Comparison of ENCODE assay signal across 12 mouse cellular contexts in the genomic region with DNA sequence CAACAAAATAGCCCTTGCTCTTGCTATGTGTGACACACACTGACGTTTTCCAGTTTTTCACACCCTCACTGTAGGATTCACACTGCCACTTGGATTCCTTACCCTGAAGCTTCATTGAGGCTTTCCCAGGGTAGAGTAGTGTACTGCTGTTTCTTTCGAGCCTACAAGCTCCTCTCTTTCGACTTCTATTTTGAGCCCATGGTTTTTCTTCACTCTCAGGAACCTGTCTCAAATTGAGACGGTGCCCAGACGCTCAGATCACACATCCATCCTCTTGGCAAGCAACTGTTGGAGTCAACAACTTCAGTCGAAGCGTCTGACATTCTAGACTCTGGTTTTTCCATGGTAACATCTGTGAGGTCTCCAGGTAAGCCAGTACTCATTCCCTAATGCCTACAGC. TPM values are rescaled to one million over a fixed set of nuclear protein-coding genes. Genes with fewer than 3 reads are reported as not detected.
DNase-seq lines count a peak whose midpoint lies in the region; ATAC-seq and TF ChIP-seq lines count a peak whose summit lies in the region.
"Had no signal": no experiment of that assay in that cellular context is flagged by ENCODE, and none has a peak within 500 bp of the region (broad histone marks: within the 10 kb centered on the region; RNA-seq: fewer than 3 reads in every experiment).

A gene (minus strand): TSS at position 296 of the 400 bp plus-strand sequence.

- ATAC-seq in heart, postnatal 0 days (ENCODE audit: insufficient read depth, low read depth), result no peak
- no peak for ATAC-seq in forebrain, embryonic 14.5 days
- ATAC-seq in hindbrain, embryonic 13.5 days (ENCODE audit: low FRiP score), result no peak
- ATAC-seq: intestine, postnatal 0 days had no signal

- no peaks in the 10 kb centered on the region for H3K27me3 ChIP-seq in heart, postnatal 0 days (ENCODE audit: control insufficient read depth, insufficient read depth, low read length)
- H3K27me3 ChIP-seq in forebrain, embryonic 14.5 days (replicated peaks; ENCODE audit: control insufficient read depth, insufficient read depth, low read length), result no peaks in the 10 kb centered on the region
- no peaks in the 10 kb centered on the region for H3K27me3 ChIP-seq in hindbrain, embryonic 13.5 days

- H3K4me2 ChIP-seq in heart, postnatal 0 days (ENCODE audit: low read depth, low read length), result peak within 1 kb of the TSS; percentile 18; the same call in 1 of the 2 replicates
- H3K4me2 ChIP-seq in forebrain, embryonic 14.5 days (ENCODE audit: low read length), result no peak within 1 kb of the TSS
- H3K4me2 ChIP-seq in hindbrain, embryonic 13.5 days, result no peak within 1 kb of the TSS
- H3K4me2 ChIP-seq: lung, embryonic 14.5 days had no signal

- DNase-seq in heart, postnatal 0 days (ENCODE audit: low spot score), result no peak
- DNase-seq in heart, postnatal 14 days, result no peak
- no peak for DNase-seq in forebrain, embryonic 14.5 days (ENCODE audit: low spot score)
- no peak for DNase-seq in left cerebral cortex, postnatal 4 days
- DNase-seq in gastrocnemius, postnatal 14 days, result no peak
- DNase-seq in kidney, postnatal 14 days, result no peak
- DNase-seq: gastrocnemius, postnatal 10 days; lung, embryonic 14.5 days; thymus, adult 18-20 months had no signal

- intact Hi-C loops in heart, postnatal 14 days (cut with DNase I), result no loop called here
- intact Hi-C loops in left cerebral cortex, postnatal 4 days (cut with DNase I), result no loop called here
- intact Hi-C loops in gastrocnemius, postnatal 14 days (cut with DNase I; ENCODE audit: low total_unique reads), result no loop called here

- no peak within 1 kb of the TSS for H3K9ac ChIP-seq in heart, postnatal 0 days (replicated peaks; ENCODE audit: low read depth, low read length)
- H3K9ac ChIP-seq in forebrain, embryonic 14.5 days (ENCODE audit: low read length), result no peak within 1 kb of the TSS
- H3K9ac ChIP-seq in hindbrain, embryonic 13.5 days, result no peak within 1 kb of the TSS
- H3K9ac ChIP-seq: lung, embryonic 14.5 days had no signal

- H3K9me3 ChIP-seq in heart, postnatal 0 days (replicated peaks; ENCODE audit: control insufficient read depth, low read length), result no peaks in the 10 kb centered on the region
- H3K9me3 ChIP-seq in forebrain, embryonic 14.5 days (replicated peaks; ENCODE audit: control insufficient read depth, low read length), result no peaks in the 10 kb centered on the region
- no peaks in the 10 kb centered on the region for H3K9me3 ChIP-seq in hindbrain, embryonic 13.5 days
- H3K9me3 ChIP-seq: embryonic facial prominence, embryonic 10.5 days had no signal

- no peak for TF ChIP-seq EP300 in heart, postnatal 0 days (IDR thresholded peaks at IDR 0.05; ENCODE audit: low read depth)

- H3K27ac ChIP-seq in heart, postnatal 0 days (ENCODE audit: low read depth), result no peak within 1 kb of the TSS
- no peak within 1 kb of the TSS for H3K27ac ChIP-seq in forebrain, embryonic 14.5 days (ENCODE audit: low read depth, low read length)
- no peak within 1 kb of the TSS for H3K27ac ChIP-seq in hindbrain, embryonic 13.5 days
- H3K27ac ChIP-seq: embryonic facial prominence, embryonic 10.5 days had no signal

- H3K36me3 ChIP-seq in heart, postnatal 0 days (replicated peaks; ENCODE audit: control insufficient read depth, insufficient read depth, low read length), result no peaks in the 10 kb centered on the region
- no peaks in the 10 kb centered on the region for H3K36me3 ChIP-seq in forebrain, embryonic 14.5 days (ENCODE audit: control insufficient read depth, insufficient read depth, low read length)
- no peaks in the 10 kb centered on the region for H3K36me3 ChIP-seq in hindbrain, embryonic 13.5 days
- H3K36me3 ChIP-seq: embryonic facial prominence, embryonic 10.5 days had no signal

- no peak within 1 kb of the TSS for H3K4me3 ChIP-seq in heart, postnatal 0 days (ENCODE audit: low read depth, low read length)
- no peak within 1 kb of the TSS for H3K4me3 ChIP-seq in forebrain, embryonic 14.5 days (ENCODE audit: low read depth, low read length)
- no peak within 1 kb of the TSS for H3K4me3 ChIP-seq in hindbrain, embryonic 13.5 days
- H3K4me3 ChIP-seq: embryonic facial prominence, embryonic 10.5 days had no signal

- 29% methylated on average over 7 of the region's 7 CpGs for WGBS in heart, postnatal 0 days
- 79% methylated on average over 7 of the region's 7 CpGs for WGBS in forebrain, embryonic 14.5 days
- 88% methylated on average over 7 of the region's 7 CpGs for WGBS in hindbrain, embryonic 13.5 days

- H3K4me1 ChIP-seq in heart, postnatal 0 days (ENCODE audit: control insufficient read depth, insufficient read depth), result peaks cover 7% of the 10 kb centered on the region
- H3K4me1 ChIP-seq in forebrain, embryonic 14.5 days (ENCODE audit: control insufficient read depth, insufficient read depth, low read length), result no peaks in the 10 kb centered on the region
- H3K4me1 ChIP-seq in hindbrain, embryonic 13.5 days (replicated peaks), result no peaks in the 10 kb centered on the region
- H3K4me1 ChIP-seq: embryonic facial prominence, embryonic 10.5 days had no signal

- TF ChIP-seq CTCF in heart, postnatal 0 days (IDR thresholded peaks at IDR 0.05; ENCODE audit: low read depth), result no peak

RNA-seq across cellular contexts. Expression of the gene that starts here (rescaled TPM):
- 2.8 and 115 TPM in 2 replicates for total RNA-seq in heart, postnatal 0 days (2014; rRNA removed; ENCODE audit: low replicate concordance)
- polyA plus RNA-seq in heart, postnatal 0 days (2015; fragmentation: Nextera tagmentation; extraction: Ambion mirVana), result 4.9 and 5.2 TPM in 2 replicates
- total RNA-seq in heart, postnatal 14 days (2021), result 1 to 10 TPM; 4.2 to 5.6 TPM
- polyA plus RNA-seq in forebrain, embryonic 14.5 days (2014; fragmentation: Nextera tagmentation; extraction: Ambion mirVana), result 13.0 and 22.7 TPM in 2 replicates
- 33.6 and 34.8 TPM in 2 replicates for polyA plus RNA-seq in hindbrain, embryonic 13.5 days (2015; fragmentation: Nextera tagmentation; extraction: Ambion mirVana)
- 10 to 100 TPM; 95.4 to 98.7 TPM for total RNA-seq in left cerebral cortex, postnatal 4 days (2021)
- total RNA-seq in gastrocnemius, postnatal 14 days (2021), result 1 to 10 TPM in 1 of 2 experiments, under 1 TPM in 1; 0.93 to 1.8 TPM
